Comparison of ENCODE assay signal across 8 mouse cellular contexts in genomic region chr3:57294742-57295525, GRCm38 (mm10). TPM values are rescaled to one million over a fixed set of nuclear protein-coding genes. Genes with fewer than 3 reads are reported as not detected.
A peak's percentile ranks its signal among the peaks of the same experiment; 100 is the strongest.
DNase-seq lines count a peak whose midpoint lies in the region; ATAC-seq and TF ChIP-seq lines count a peak whose summit lies in the region.

No protein-coding gene starts in this region.

- 53% methylated on average over 21 of the region's 21 CpGs for WGBS in forebrain, postnatal 0 days
- WGBS in olfactory bulb, adult 2 months, result 30% methylated on average over 21 of the region's 21 CpGs

- H3K36me3 ChIP-seq in forebrain, postnatal 0 days (ENCODE audit: insufficient read depth), result no peaks in the 10 kb centered on the region

- no peak overlapping the region for H3K9ac ChIP-seq in forebrain, postnatal 0 days

- ATAC-seq in frontal cortex, adult (ENCODE audit: low TSS enrichment), result peak; percentile 94
- peak; percentile 66 for ATAC-seq in forebrain, postnatal 0 days

- H3K27me3 ChIP-seq in forebrain, postnatal 0 days (ENCODE audit: insufficient read depth, low read length), result no peaks in the 10 kb centered on the region

- no peak overlapping the region for H3K27ac ChIP-seq in forebrain, postnatal 0 days (ENCODE audit: low read depth, low read length)
- no peak overlapping the region for H3K27ac ChIP-seq in olfactory bulb, adult 2 months (ENCODE audit: insufficient read depth, low read depth, low read length)

- no peak for TF ChIP-seq CTCF in forebrain, postnatal 0 days (IDR thresholded peaks at IDR 0.05; ENCODE audit: low read depth)
- TF ChIP-seq CTCF in olfactory bulb, adult 2 months (IDR thresholded peaks at IDR 0.05; ENCODE audit: insufficient read depth, low read depth, low read length), result no peak

- intact Hi-C loops in left cerebral cortex, postnatal 14 days (cut with DNase I), result no loop called here

- H3K4me2 ChIP-seq in forebrain, postnatal 0 days (ENCODE audit: low read depth), result no peak overlapping the region; the same call in 1 of the 2 replicates

- H3K4me3 ChIP-seq in forebrain, postnatal 0 days (ENCODE audit: low read depth, low read length), result no peak overlapping the region
- H3K4me3 ChIP-seq in olfactory bulb, adult 2 months (ENCODE audit: insufficient read depth, low read depth, low read length), result peak overlapping the region; percentile 1

- no peak for DNase-seq in frontal cortex, postnatal 10 days (ENCODE audit: low spot score in 2 of 2)
- DNase-seq in adrenal gland, postnatal 10 days, result peak; percentile 50
- DNase-seq in forebrain, postnatal 0 days, result peak; percentile 20
- peak; percentile 59 for DNase-seq in heart, postnatal 4 days
- DNase-seq in left cerebral cortex, postnatal 14 days (ENCODE audit: low spot score in 2 of 2), result peak; percentile 3 to 13
- no peak for DNase-seq in natural killer cell, adult 2 months (ENCODE audit: low spot score in 2 of 2)

- H3K9me3 ChIP-seq in forebrain, postnatal 0 days (ENCODE audit: low read length), result no peaks in the 10 kb centered on the region

- TF ChIP-seq POLR2A in olfactory bulb, adult 2 months (IDR thresholded peaks at IDR 0.05; ENCODE audit: insufficient read depth, low read depth, low read length), result no peak

- 0 out of 2 replicates have a peak, but pooled peaks cover 3% of the 10 kb centered on the region for H3K4me1 ChIP-seq in forebrain, postnatal 0 days (ENCODE audit: insufficient read depth)
- peaks cover 4% of the 10 kb centered on the region; the same call in 1 of the 2 replicates for H3K4me1 ChIP-seq in olfactory bulb, adult 2 months (ENCODE audit: control insufficient read depth, insufficient read depth, low read length)

RNA-seq across cellular contexts. Expression of gene Tm4sf1, which starts 6.9 kb away (rescaled TPM):
- 10 to 100 TPM; 64.2 to 67.6 TPM for total RNA-seq in adrenal gland, postnatal 10 days (2021)
- total RNA-seq in forebrain, postnatal 0 days (2014; rRNA removed), result 12.5 and 18.2 TPM in 2 replicates
- 25.6 and 27.0 TPM in 2 replicates for polyA plus RNA-seq in forebrain, postnatal 0 days (2015; fragmentation: Nextera tagmentation; extraction: Ambion mirVana)
- 100 to 1,000 TPM; 120 to 123 TPM for total RNA-seq in heart, postnatal 4 days (2021)
- 10 to 100 TPM; 16.7 to 21.0 TPM for total RNA-seq in left cerebral cortex, postnatal 14 days (2021)
- not detected in 2 replicates for polyA plus RNA-seq in olfactory bulb, adult 2 months (2012; ENCODE audit: insufficient read depth, insufficient read length, low replicate concordance, missing spikeins)

Comparison
In these comparisons a context has a peak if more than half of its experiments do, and no peak if none do; other contexts are left out.
1. DNase-seq: peak in adrenal gland, postnatal 10 days (single experiment), forebrain, postnatal 0 days (single experiment), heart, postnatal 4 days (single experiment) and left cerebral cortex, postnatal 14 days (2 of 2); none in frontal cortex, postnatal 10 days (0 of 2) and natural killer cell, adult 2 months (0 of 2).